Mouse (Mus musculus): ENCODE results near the gene Dennd1b. TPM values are rescaled to one million over a fixed set of nuclear protein-coding genes. Genes with fewer than 3 reads are reported as not detected.

Gene Dennd1b
- 10.7 and 11.1 TPM in 2 replicates for polyA plus RNA-seq (2016; fragmentation: Nextera tagmentation; extraction: Ambion mirVana)

DNA sequence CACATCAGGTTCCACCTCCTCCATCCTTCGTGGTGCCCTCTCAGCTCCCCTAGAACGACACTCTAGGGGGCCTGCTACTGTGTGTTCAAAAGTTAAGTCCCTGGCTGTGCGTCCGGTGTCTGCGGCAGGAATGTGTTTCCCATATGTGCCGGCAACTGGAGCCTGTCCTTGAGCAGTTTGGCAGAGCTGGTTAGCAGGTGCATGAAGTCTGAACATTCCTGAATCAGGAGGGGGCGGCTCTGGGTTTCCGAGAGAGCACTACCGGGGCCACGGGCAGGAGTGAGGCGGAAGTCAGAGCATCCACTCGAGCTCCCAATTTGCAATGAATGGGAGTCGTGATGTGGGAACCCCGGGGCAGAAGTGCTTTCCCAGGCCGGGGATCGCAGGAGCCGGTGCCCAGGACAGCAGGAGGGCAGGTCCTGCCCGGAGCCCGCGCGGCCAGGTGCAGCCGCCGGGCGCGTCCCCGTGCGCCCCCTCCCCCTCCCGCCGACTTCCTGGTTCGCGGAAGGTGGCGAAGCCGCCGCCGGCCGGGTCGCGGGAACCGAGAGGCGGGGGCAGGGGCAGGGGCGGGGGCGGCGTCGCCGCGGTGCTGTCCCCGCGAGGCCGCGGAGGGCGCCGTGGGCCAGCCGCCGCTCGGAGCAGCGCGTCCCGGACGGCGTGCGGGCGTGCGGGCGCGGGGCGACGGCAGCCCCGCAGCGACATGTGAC lies at the start of gene Dennd1b:
Dennd1b (plus strand) TSS at position 275 of the 707 bp plus-strand sequence.
- Histone ChIP-seq H3K27me3 (ENCODE audit: low read depth, poor library complexity, severe bottlenecking) (no peaks in the 10 kb centered on the region), H3K9me3 (replicated peaks) (no peaks in the 10 kb centered on the region), H3K4me1 (peaks cover 23% of the 10 kb centered on the region), H3K27ac (peak within 1 kb of the TSS; percentile 98), H3K36me3 (peaks cover 13% of the 10 kb centered on the region), H3K4me3 (peak within 1 kb of the TSS; percentile 87)
- peak; percentile 79 for DNase-seq (ENCODE audit: low spot score)
- 1% methylated on average over 68 of the region's 69 CpGs for WGBS

DNA sequence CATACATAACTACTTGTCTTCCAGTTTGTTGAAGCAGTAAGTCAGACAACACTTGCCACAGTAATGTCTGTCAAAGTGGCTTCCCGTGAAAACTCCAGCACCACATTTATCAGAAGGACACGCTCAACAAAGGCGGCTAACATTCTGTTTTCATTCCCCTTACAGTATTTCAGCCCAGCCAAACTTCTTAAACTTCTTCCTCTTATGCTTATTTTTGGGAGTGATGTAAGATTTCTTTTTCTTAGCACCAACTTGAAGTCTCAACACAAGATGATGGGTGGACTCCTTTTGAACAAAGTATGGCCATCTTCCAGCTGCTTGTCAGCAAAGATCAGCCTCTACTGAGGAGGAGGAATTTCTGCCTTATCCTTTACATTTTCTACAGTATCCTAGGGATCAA lies 47.6 kb upstream of the Dennd1b start:
- 91% methylated on average over 3 of the region's 3 CpGs for WGBS
- Histone ChIP-seq H3K36me3 (no peaks in the 10 kb centered on the region), H3K27ac (no peak overlapping the region), H3K4me1 (peaks cover 13% of the 10 kb centered on the region), H3K27me3 (ENCODE audit: low read depth, poor library complexity, severe bottlenecking) (no peaks in the 10 kb centered on the region), H3K4me3 (no peak overlapping the region), H3K9me3 (replicated peaks) (no peaks in the 10 kb centered on the region)
- DNase-seq (ENCODE audit: low spot score) = no peak

DNA sequence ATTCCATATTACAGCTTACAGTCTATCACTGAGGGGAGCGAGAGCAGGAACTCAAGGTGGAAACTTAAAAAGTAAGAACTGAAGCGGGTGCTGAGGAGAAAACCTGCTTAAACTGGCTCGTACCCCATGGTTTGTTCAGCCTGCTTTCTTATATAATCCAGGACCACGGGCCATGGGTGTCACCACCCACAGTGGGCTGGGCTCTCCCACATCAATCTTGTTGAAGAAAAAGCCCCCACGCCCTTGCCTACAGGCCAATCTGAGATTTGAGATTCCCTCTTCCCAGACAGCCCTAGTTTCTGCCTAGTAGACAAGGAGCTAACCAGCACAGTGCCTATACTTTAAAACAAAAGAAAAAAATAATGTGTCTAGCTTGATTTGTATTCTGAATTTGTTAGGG lies 43.6 kb upstream of the Dennd1b start:
- H3K36me3 ChIP-seq = no peaks in the 10 kb centered on the region
- H3K4me1 ChIP-seq = no peaks in the 10 kb centered on the region
- no peak overlapping the region for H3K27ac ChIP-seq
- no peak overlapping the region for H3K4me3 ChIP-seq
- H3K9me3 ChIP-seq (replicated peaks) = no peaks in the 10 kb centered on the region
- H3K27me3 ChIP-seq (ENCODE audit: low read depth, poor library complexity, severe bottlenecking) = no peaks in the 10 kb centered on the region
- 85% methylated on average over 5 of the region's 5 CpGs for WGBS
- no peak for DNase-seq (ENCODE audit: low spot score)

DNA sequence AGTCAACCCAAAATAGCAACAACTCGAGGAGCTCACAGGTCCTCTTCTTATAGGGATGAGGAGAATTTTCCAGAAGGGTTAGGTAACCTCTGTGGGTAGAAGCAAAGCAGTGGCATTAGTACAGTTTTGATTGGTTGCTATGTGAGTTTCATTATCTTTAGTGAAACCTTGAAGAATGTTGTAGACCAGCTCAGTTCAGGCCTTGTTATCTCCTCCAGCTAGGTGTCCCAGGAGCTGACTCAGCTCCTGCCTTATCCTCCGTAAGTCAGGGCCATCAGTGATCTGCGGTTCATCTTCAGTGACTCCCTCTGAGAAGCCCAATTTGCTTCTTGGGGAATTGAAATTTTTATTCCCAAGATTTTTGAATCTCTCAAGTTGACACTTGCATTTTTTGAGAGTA lies 43.2 kb upstream of the Dennd1b start:
- 88% methylated on average over 3 of the region's 3 CpGs for WGBS
- Histone ChIP-seq H3K9me3 (replicated peaks) (no peaks in the 10 kb centered on the region), H3K27me3 (ENCODE audit: low read depth, poor library complexity, severe bottlenecking) (no peaks in the 10 kb centered on the region), H3K4me3 (no peak overlapping the region), H3K36me3 (no peaks in the 10 kb centered on the region), H3K4me1 (no peaks in the 10 kb centered on the region), H3K27ac (no peak overlapping the region)
- no peak for DNase-seq (ENCODE audit: low spot score)

DNA sequence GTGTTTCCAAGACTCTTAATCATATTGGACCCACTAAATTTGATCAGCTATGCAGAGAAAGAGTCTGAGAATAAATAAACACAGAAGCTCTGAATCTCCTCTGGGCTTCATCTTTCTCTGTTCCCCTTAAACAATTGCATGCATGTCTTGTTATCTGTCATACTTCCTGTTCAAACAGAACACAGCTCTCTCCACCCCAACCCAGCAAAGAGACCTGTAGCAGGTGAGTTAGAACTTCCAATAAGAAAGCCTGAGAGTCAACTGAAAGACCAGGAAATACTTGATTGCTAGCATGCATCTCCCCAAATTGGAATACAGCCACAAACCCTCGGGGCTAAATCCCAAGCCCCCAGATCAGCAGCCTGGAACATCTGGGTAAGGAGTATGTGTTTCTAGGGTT lies 42.4 kb upstream of the Dennd1b start:
- Histone ChIP-seq H3K27me3 (ENCODE audit: low read depth, poor library complexity, severe bottlenecking) (no peaks in the 10 kb centered on the region), H3K27ac (no peak overlapping the region), H3K4me1 (no peaks in the 10 kb centered on the region), H3K36me3 (no peaks in the 10 kb centered on the region), H3K9me3 (replicated peaks) (no peaks in the 10 kb centered on the region), H3K4me3 (no peak overlapping the region)
- DNase-seq (ENCODE audit: low spot score) = no peak
- 77% methylated on average over 1 of the region's 1 CpGs for WGBS

DNA sequence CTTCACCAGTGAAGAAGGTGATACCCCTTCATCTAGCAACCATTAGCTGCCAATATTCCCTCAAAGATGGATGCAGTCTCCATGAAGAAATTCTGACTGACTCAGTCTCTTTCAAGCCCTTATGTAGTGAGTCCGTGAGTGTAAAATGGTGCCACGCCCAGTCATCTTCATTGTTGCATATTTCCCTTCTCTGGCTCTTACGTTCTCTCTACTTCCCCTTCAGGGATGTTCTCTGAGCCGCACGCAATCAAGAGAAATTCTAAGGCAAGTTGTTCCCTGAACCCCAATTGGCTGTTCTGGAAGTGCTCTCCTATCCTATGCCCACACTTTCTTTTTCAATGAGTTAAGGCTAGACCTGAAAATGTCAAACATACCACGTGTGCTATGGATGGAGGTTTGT lies 40.3 kb upstream of the Dennd1b start:
- H3K27ac ChIP-seq = no peak overlapping the region
- WGBS = 91% methylated on average over 6 of the region's 6 CpGs
- DNase-seq (ENCODE audit: low spot score) = no peak

DNA sequence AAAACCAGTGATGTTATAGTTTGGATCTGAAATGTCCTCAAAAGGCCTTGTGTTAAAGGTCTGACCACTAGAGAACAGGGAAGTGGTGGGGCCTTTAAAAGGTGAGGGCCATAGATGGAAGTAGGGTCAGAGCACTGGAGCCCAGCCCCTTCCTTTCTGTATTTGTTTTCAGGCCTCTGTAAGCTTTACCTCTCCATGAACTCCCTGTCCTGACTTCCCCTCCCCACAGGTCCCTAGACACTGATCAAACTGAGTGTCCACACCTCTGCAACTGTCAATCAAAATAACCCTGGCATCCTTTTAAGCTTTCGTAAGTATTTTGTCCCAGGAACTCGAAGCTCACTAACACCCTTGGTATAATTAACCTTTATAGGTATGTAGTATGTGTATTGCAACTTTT lies 39.0 kb upstream of the Dennd1b start:
- Histone ChIP-seq H3K4me3 (no peak overlapping the region), H3K27me3 (ENCODE audit: low read depth, poor library complexity, severe bottlenecking) (no peaks in the 10 kb centered on the region), H3K4me1 (peaks cover 6% of the 10 kb centered on the region; the same call in 1 of the 2 replicates), H3K27ac (no peak overlapping the region), H3K9me3 (replicated peaks) (no peaks in the 10 kb centered on the region), H3K36me3 (no peaks in the 10 kb centered on the region)
- DNase-seq (ENCODE audit: low spot score) = no peak
- WGBS = 87% methylated on average over 2 of the region's 2 CpGs

More for the DNA sequence above, 40.3 kb upstream of the Dennd1b start:
- no peak overlapping the region for H3K4me3 ChIP-seq
- H3K27me3 ChIP-seq (ENCODE audit: low read depth, poor library complexity, severe bottlenecking) = no peaks in the 10 kb centered on the region
- H3K36me3 ChIP-seq = no peaks in the 10 kb centered on the region
- no peaks in the 10 kb centered on the region for H3K4me1 ChIP-seq
- no peaks in the 10 kb centered on the region for H3K9me3 ChIP-seq (replicated peaks)

DNA sequence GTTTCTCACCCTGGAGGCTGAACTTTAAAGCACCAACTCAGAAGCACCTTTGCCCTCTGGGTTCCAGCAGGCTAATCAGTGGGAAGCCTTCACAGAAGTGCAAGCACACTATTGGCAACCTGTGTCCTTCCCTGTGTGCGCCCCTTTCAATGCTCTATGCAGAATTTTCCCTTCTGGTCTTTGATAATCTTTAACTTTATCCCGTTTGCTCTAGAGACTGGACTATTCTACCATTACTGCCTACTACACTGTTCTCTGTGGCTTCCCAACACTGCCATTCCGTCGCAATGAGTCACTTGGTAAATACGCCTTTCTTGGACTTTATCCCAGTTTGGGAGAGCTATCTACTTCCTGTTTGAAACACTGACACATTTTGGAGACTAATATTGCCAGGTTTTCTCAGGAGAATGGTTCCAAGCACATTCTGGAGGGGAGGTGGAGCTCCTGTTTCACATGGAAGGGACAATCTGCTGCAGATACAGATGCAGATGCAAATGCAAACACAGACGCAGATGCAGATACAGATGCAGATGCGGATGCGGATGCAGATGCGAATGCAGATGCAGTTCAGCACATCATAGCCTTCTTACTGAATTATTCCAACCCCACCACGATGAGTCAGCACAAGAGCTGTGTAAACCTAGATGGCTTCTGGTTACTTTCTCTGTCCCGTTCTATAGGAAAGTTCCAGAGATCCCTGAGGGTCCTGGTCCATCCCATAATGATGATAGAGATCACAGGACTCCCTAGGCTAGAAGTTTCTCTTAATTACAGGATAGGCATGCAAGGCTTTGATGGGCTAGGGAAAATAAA lies 34.4 kb upstream of the Dennd1b start:
- Histone ChIP-seq H3K27ac (no peak overlapping the region), H3K4me1 (peaks cover 20% of the 10 kb centered on the region), H3K9me3 (replicated peaks) (no peaks in the 10 kb centered on the region), H3K27me3 (ENCODE audit: low read depth, poor library complexity, severe bottlenecking) (no peaks in the 10 kb centered on the region), H3K36me3 (no peaks in the 10 kb centered on the region), H3K4me3 (no peak overlapping the region)
- DNase-seq (ENCODE audit: low spot score) = no peak
- WGBS = 88% methylated on average over 11 of the region's 11 CpGs

DNA sequence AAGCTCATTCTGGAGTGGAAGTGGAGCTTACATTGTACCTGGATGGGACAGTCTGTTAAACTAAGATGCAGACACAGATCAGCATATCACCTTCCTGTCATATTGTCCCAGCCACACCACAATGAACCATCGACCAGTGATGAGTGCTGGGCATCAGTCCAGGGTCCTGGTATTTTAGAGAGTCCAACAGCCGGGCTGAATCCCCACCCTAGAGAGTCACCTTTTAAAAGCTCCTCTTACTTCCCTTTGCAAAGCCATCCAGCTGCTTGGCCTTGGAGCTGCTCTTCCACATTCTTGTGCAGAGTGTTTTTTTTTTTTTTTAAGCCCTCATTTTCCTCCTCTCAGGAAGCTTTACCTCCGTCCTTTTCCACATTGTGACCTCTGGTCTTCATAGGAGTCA lies 33.2 kb upstream of the Dennd1b start:
- H3K9me3 ChIP-seq (replicated peaks) = no peaks in the 10 kb centered on the region
- DNase-seq (ENCODE audit: low spot score) = no peak
- H3K4me1 ChIP-seq = peaks cover 20% of the 10 kb centered on the region
- no peaks in the 10 kb centered on the region for H3K36me3 ChIP-seq
- H3K27ac ChIP-seq = no peak overlapping the region
- whole genome bisulfite sequencing = 68% methylated on average over 3 of the region's 3 CpGs
- no peak overlapping the region for H3K4me3 ChIP-seq
- H3K27me3 ChIP-seq (ENCODE audit: low read depth, poor library complexity, severe bottlenecking) = no peaks in the 10 kb centered on the region

DNA sequence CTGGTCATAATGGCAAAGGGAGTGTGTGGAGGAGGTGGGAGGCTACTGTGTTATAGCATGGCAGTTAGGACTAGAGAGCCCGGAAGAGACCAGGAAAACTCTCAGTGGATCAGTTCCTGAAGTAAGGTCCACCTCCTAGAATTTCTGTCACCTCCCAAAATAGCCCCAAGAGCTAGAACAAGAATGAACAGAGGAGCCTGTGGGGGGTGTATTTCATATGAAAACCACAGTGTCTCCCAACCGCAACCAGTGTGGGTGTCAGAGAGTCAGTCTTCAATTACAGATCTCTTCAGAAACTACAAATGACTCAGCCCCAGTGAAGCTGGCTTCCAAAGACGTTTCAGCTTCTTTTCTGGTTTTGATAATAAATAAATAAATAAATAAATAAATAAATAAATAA lies 32.4 kb upstream of the Dennd1b start:
- WGBS = 70% methylated on average over 3 of the region's 3 CpGs
- no peaks in the 10 kb centered on the region for H3K36me3 ChIP-seq
- H3K4me3 ChIP-seq = no peak overlapping the region
- no peak overlapping the region for H3K27ac ChIP-seq
- H3K9me3 ChIP-seq (replicated peaks) = no peaks in the 10 kb centered on the region
- H3K27me3 ChIP-seq (ENCODE audit: low read depth, poor library complexity, severe bottlenecking) = no peaks in the 10 kb centered on the region
- DNase-seq (ENCODE audit: low spot score) = no peak
- peaks cover 20% of the 10 kb centered on the region for H3K4me1 ChIP-seq

DNA sequence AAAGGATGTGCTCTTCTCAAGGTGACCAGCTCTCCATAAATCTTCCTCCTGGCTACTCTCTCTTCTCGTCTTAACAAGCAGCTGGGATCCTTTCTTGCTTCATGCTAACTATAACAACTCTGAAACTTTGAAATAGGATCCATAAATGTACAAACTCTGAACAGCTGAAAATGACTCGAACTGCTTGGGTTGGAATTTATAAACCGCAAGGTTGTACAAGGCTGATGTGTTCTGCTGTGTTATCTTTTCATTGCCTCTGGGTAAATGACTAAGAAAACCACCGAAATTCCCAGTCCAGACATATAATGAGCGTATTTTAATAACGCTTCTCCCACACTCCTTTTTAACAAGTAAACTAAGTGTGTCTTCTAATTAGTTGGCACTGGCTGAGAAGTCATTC lies 27.1 kb upstream of the Dennd1b start:
- Histone ChIP-seq H3K9me3 (replicated peaks) (no peaks in the 10 kb centered on the region), H3K27ac (no peak overlapping the region), H3K4me3 (no peak overlapping the region), H3K4me1 (no peaks in the 10 kb centered on the region), H3K36me3 (no peaks in the 10 kb centered on the region), H3K27me3 (ENCODE audit: low read depth, poor library complexity, severe bottlenecking) (no peaks in the 10 kb centered on the region)
- 79% methylated on average over 6 of the region's 6 CpGs for WGBS
- DNase-seq (ENCODE audit: low spot score) = no peak

DNA sequence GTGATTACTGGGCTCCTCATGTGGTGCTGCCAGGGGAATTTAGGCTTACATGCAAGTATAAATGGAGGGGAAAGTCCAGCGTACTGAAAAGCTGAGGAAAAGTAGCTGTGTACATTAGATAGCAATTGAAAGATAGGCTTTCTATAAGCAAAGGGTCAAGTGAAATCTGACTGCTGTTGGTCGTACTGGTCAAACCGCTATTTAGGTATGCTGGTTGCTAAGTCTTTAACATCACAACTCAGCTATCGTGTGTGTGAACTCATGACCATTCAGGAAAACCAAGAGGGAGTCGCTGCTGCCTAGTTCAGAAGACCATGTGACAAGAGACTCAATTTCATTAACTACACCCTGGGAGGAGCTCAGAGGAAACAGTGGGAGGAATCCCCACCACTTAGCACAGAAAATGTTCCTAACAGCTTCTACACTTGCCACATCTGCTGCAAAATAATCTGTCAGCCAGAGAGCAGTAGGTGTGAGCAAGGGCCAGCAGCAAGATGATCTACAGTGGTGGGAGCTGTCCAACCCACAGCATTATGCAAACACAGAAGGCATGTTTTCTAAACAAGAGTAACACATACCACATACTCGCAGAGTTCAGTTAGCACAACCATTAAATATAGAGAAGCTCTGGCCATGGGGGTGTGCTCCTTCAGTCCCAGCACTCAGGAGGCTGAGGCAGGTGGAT lies 25.4 kb upstream of the Dennd1b start:
- Histone ChIP-seq H3K4me1 (no peaks in the 10 kb centered on the region), H3K27me3 (ENCODE audit: low read depth, poor library complexity, severe bottlenecking) (no peaks in the 10 kb centered on the region), H3K4me3 (no peak overlapping the region), H3K36me3 (no peaks in the 10 kb centered on the region), H3K9me3 (replicated peaks) (no peaks in the 10 kb centered on the region), H3K27ac (no peak overlapping the region)
- no peak for DNase-seq (ENCODE audit: low spot score)
- WGBS = 84% methylated on average over 6 of the region's 6 CpGs

DNA sequence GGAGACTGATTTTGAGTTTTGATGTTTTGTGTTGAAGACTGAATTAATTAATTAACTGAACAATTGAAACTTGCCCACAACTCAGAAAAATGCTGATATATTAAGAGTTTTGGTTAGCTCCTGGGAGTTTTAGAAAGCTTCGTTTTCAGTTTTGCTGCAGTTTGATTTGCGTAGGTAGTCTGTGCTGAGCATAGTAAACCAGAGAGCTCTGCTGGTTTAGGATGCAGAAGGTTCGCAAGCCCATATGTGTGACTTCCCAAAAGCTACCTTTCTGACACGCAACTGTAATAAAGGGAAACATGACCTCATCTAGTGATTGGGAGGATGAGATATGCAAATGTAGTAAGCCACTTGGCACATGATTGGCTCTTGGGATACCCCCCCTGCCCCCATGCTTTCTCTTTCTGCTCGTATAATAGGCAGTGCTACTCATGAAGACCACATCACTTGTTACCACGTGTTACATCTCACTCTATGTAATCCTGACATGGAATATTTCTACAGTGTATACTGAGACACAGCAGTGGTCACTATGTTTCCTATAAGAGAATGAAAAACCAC lies 23.6 kb upstream of the Dennd1b start:
- no peaks in the 10 kb centered on the region for H3K27me3 ChIP-seq (ENCODE audit: low read depth, poor library complexity, severe bottlenecking)
- no peaks in the 10 kb centered on the region for H3K4me1 ChIP-seq
- no peak for DNase-seq (ENCODE audit: low spot score)
- no peak overlapping the region for H3K4me3 ChIP-seq
- 79% methylated on average over 6 of the region's 6 CpGs for WGBS
- no peak overlapping the region for H3K27ac ChIP-seq
- H3K36me3 ChIP-seq = no peaks in the 10 kb centered on the region
- no peaks in the 10 kb centered on the region for H3K9me3 ChIP-seq (replicated peaks)

Data from limb, embryonic 10.5 days (tissue).